Mouse (Mus musculus) T-cell, adult 66 days (primary cell): ENCODE data around the gene Galnt12. TPM values are rescaled to one million over a fixed set of nuclear protein-coding genes. Genes with fewer than 3 reads are reported as not detected.

Source experiments
- total RNA-seq, 2 experiments: library from RNA; stranded (reverse); gene quantifications; 3 replicates in 1 of 2; 4 replicates in 1 of 2; pipeline ENCODE4 v1.2.4; 2023

Galnt12 gene
- total RNA-seq: 10 to 100 TPM; 17.9 to 21.8 TPM

GRCm38 (mm10) chr4:47091493-47092386 is at the start of gene Galnt12:
Gene Galnt12 (plus strand): TSS chr4:47091909.

GRCm38 (mm10) chr4:47056791-47057509 is 34.8 kb upstream of the Galnt12 start, which contains the start of gene Anks6:
Gene Anks6 (minus strand): TSS chr4:47057427.

Other genes starting within 250 kb of the Galnt12 start
- not detected for gene Gabbr2, start 100.0 kb upstream of the Galnt12 start, total RNA-seq
- under 1 TPM; 0.30 to 0.35 TPM for gene Anks6, start 34.5 kb upstream of the Galnt12 start, total RNA-seq
- gene Col15a1, start 116.3 kb downstream of the Galnt12 start, total RNA-seq: not detected